Mouse (Mus musculus) forebrain, postnatal 0 days (tissue): ENCODE data around the gene Taco1. TPM values are rescaled to one million over a fixed set of nuclear protein-coding genes. Genes with fewer than 3 reads are reported as not detected.
"Not testable (repeated sequence)": the region's sequence is repeated elsewhere in the genome, so short reads cannot be mapped to it uniquely, and the experiment has no call there.

Source experiments
- ATAC-seq: fragments of 200-750 bp; cut with Nextera tagmentation; 2 replicates; pipeline ENCODE4 v1.8.0; 2017; ENCODE audit warnings: mild to moderate bottlenecking, moderate library complexity
- DNase-seq: peaks from one replicate; pipeline ENCODE4 v3.0.0-alpha.2; 2015
- H3K27ac ChIP-seq: fragments of 300-500 bp; sonication (generic); 2 replicates; pipeline ENCODE4 v1.5.1; 2014; ENCODE audit warnings: low read depth, mild to moderate bottlenecking, antibody characterized with exemption, low read length, moderate library complexity, mixed read lengths
- H3K27me3 ChIP-seq: fragments of 300-500 bp; sonication (generic); 2 replicates; pipeline ENCODE4 v1.6.1; 2014; ENCODE audit warnings: mild to moderate bottlenecking, low read length, mixed read lengths; ENCODE audit not compliant: insufficient read depth
- H3K36me3 ChIP-seq: fragments of 300-500 bp; sonication (generic); 2 replicates; pipeline ENCODE4 v1.6.1; 2014; ENCODE audit warnings: mild to moderate bottlenecking, moderate library complexity; ENCODE audit not compliant: insufficient read depth
- H3K4me1 ChIP-seq: fragments of 300-500 bp; sonication (generic); 2 replicates; pipeline ENCODE4 v1.6.1; 2014; ENCODE audit warnings: antibody characterized with exemption; ENCODE audit not compliant: insufficient read depth
- H3K4me2 ChIP-seq: fragments of 300-500 bp; sonication (generic); 2 replicates; pipeline ENCODE4 v1.6.1; 2014; ENCODE audit warnings: low read depth, mild to moderate bottlenecking, moderate library complexity
- H3K4me3 ChIP-seq: fragments of 300-500 bp; sonication (generic); 2 replicates; pipeline ENCODE4 v1.5.1; 2014; ENCODE audit warnings: low read depth, low read length, mixed read lengths
- H3K9ac ChIP-seq: fragments of 300-500 bp; sonication (generic); 2 replicates; pipeline ENCODE4 v1.6.1; 2014; ENCODE audit warnings: mild to moderate bottlenecking
- H3K9me3 ChIP-seq: fragments of 300-500 bp; sonication (generic); 2 replicates; pipeline ENCODE4 v1.6.1; 2016; ENCODE audit warnings: low read length
- CTCF ChIP-seq: sonication (generic); IDR thresholded peaks from 2 replicates; pipeline ENCODE4 v1.5.1; 2016; ENCODE audit warnings: antibody characterized with exemption, control low read depth, low read depth
- WGBS: fragments of 180-500 bp; shearing (Covaris S2); extraction: QIAGEN DNeasy Blood & Tissue Kit; methylation state at CpG from one replicate; pipeline ENCODE4 v1.1.7; 2014; 5-methylcytosine and 5-hydroxymethylcytosine counted together
- polyA plus RNA-seq: library from polyadenylated mRNA; unstranded; fragments of >200 nt; fragmentation: Nextera tagmentation; extraction: Ambion mirVana; gene quantifications from 2 replicates; pipeline ENCODE4 v1.2.1, GENCODE M21; 2015
- total RNA-seq: library from RNA; depleted of rRNA; stranded (reverse); fragments of >200 nt; gene quantifications from 2 replicates; pipeline ENCODE4 v1.2.3, GENCODE M21; 2014

Taco1 gene
- total and polyA plus RNA-seq, 2 experiments from 2014 or later, result 5.0 to 17.4 TPM

DNA sequence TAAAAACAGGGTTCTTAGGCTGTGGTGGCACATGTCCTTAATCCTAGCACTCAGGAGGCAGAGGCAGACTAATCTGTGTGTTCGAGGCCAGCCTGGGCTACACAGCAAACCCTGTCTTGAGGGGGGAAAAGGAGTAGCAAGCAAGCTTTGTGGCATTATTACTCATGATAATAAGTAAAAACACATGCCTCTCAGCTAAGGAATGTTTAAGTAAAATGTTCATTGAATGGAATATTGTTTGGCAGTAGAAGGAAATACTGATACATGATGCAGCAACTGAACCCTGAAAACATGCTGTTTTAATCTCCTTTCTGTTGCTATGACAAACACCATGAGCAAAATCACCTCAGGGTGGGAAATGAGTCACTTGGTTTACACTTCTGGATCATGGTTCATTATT, 4.5 kb upstream of the Taco1 start:
- no peaks in the 10 kb centered on the region for H3K4me1 ChIP-seq
- no peak for TF ChIP-seq CTCF
- ATAC-seq (no peak), DNase-seq (no peak)
- H3K9me3 ChIP-seq, result no peaks in the 10 kb centered on the region
- no peak overlapping the region for H3K4me2 ChIP-seq
- no peak overlapping the region for H3K9ac ChIP-seq
- H3K27me3 ChIP-seq, result no peaks in the 10 kb centered on the region
- H3K36me3 ChIP-seq, result peaks cover 37% of the 10 kb centered on the region
- 94% methylated on average over 1 of the region's 1 CpGs for WGBS
- no peak overlapping the region for H3K27ac ChIP-seq
- H3K4me3 ChIP-seq, result no peak overlapping the region

GRCm38 (mm10) chr11:106063756-106064155, 2.1 kb upstream of the Taco1 start:
- no peaks in the 10 kb centered on the region for H3K4me1 ChIP-seq
- no peak overlapping the region for H3K27ac ChIP-seq
- H3K9ac ChIP-seq, result no peak overlapping the region
- no peaks in the 10 kb centered on the region for H3K27me3 ChIP-seq
- DNase-seq, result no peak
- H3K9me3 ChIP-seq, result no peaks in the 10 kb centered on the region
- no peak for TF ChIP-seq CTCF
- peaks cover 14% of the 10 kb centered on the region for H3K36me3 ChIP-seq
- no peak overlapping the region for H3K4me2 ChIP-seq
- H3K4me3 ChIP-seq, result no peak overlapping the region
- no peak for ATAC-seq
- 80% methylated on average over 5 of the region's 5 CpGs for WGBS

GRCm38 (mm10) chr11:106065073-106065922, 563 bp upstream of the Taco1 start:
- DNase-seq (no peak), ATAC-seq (no peak)
- no peak for TF ChIP-seq CTCF
- H3K4me2 ChIP-seq, result peak overlapping the region; percentile 94
- no peaks in the 10 kb centered on the region for H3K9me3 ChIP-seq
- H3K27me3 ChIP-seq, result no peaks in the 10 kb centered on the region
- H3K4me3 ChIP-seq, result peak overlapping the region; percentile 60
- H3K27ac ChIP-seq, result peak overlapping the region; percentile 76
- 44% methylated on average over 18 of the region's 18 CpGs for WGBS
- 0 out of 2 replicates have a peak, but pooled peaks cover 2% of the 10 kb centered on the region for H3K36me3 ChIP-seq
- H3K9ac ChIP-seq, result peak overlapping the region; percentile 77
- no peaks in the 10 kb centered on the region for H3K4me1 ChIP-seq

GRCm38 (mm10) chr11:106066616-106067015, 755 bp downstream of the Taco1 start:
- H3K27me3 ChIP-seq, H3K36me3 ChIP-seq, H3K9me3 ChIP-seq, H3K4me1 ChIP-seq, ATAC-seq: not testable (repeated sequence)
- peak; percentile 41 for DNase-seq
- Histone ChIP-seq H3K27ac (peak overlapping the region; percentile 76; the same call in 1 of the 2 replicates), H3K4me3 (peak overlapping the region; percentile 60), H3K9ac (peak overlapping the region; percentile 77), H3K4me2 (peak overlapping the region; percentile 94)
- 16% methylated on average over 23 of the region's 23 CpGs for WGBS

GRCm38 (mm10) chr11:106073774-106074173, 7.9 kb downstream of the Taco1 start:
- no peak for DNase-seq
- 81% methylated on average over 3 of the region's 3 CpGs for WGBS
- Histone ChIP-seq H3K4me1 (no peaks in the 10 kb centered on the region), H3K9ac (no peak overlapping the region), H3K27me3 (no peaks in the 10 kb centered on the region), H3K27ac (no peak overlapping the region), H3K9me3 (no peaks in the 10 kb centered on the region), H3K4me3 (no peak overlapping the region), H3K4me2 (no peak overlapping the region), H3K36me3 (peaks cover 24% of the 10 kb centered on the region)
- ATAC-seq, result no peak
- no peak for TF ChIP-seq CTCF

DNA sequence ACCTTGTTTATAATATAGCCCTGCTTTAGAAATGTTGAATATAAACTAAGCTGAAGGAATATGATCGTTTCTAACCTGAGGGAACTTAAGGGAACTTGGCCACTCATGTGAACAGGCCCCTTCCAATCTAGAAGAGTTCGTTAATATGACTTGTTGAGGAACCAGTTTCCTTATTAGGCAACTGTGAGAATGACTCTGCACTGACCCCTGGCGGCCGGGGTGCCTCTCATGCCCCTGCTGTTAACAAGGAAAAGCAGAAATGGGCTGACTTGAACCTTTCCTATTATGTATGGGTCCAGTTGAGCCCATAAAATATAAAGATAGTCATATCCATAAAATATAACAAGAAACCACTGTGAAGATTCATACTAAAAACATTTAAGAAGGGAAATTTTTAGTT, 10.5 kb downstream of the Taco1 start:
- peak; percentile 74 for TF ChIP-seq CTCF
- 6% methylated on average over 4 of the region's 4 CpGs for WGBS
- no peaks in the 10 kb centered on the region for H3K9me3 ChIP-seq
- H3K4me2 ChIP-seq, result no peak overlapping the region
- no peaks in the 10 kb centered on the region for H3K27me3 ChIP-seq
- peaks cover 22% of the 10 kb centered on the region for H3K36me3 ChIP-seq
- no peaks in the 10 kb centered on the region for H3K4me1 ChIP-seq
- no peak; the same call in 1 of the 2 replicates for ATAC-seq
- H3K4me3 ChIP-seq, result no peak overlapping the region
- DNase-seq, result peak; percentile 53
- H3K9ac ChIP-seq, result no peak overlapping the region
- H3K27ac ChIP-seq, result no peak overlapping the region
